Mouse (Mus musculus) liver, embryonic 14.5 days (tissue): ENCODE measurements around the gene Ccdc88a. TPM values are rescaled to one million over a fixed set of nuclear protein-coding genes. Genes with fewer than 3 reads are reported as not detected.
A peak's percentile ranks its signal among the peaks of the same experiment; 100 is the strongest.

Source experiments
- ATAC-seq: fragments of 200-750 bp; cut with Nextera tagmentation; 2 replicates; pipeline ENCODE4 v1.8.0; 2017; ENCODE audit warnings: moderate number of reproducible peaks, mild to moderate bottlenecking, moderate library complexity; ENCODE audit not compliant: insufficient read depth
- DNase-seq, 3 experiments: peaks; one replicate each; pipeline ENCODE4 v3.0.0-alpha.2; 2012 to 2013; ENCODE audit warnings: low read depth in 3 of 3, low spot score in 3 of 3
- H3K27ac ChIP-seq: fragments of 300-500 bp; sonication (generic); 2 replicates; pipeline ENCODE4 v1.5.1; 2014; ENCODE audit warnings: moderate library complexity, mild to moderate bottlenecking, control low read depth, inconsistent platforms
- H3K27me3 ChIP-seq: fragments of 300-500 bp; sonication (generic); 2 replicates; pipeline ENCODE4 v1.6.1; 2014; ENCODE audit warnings: mild to moderate bottlenecking, low read length, moderate library complexity; ENCODE audit not compliant: control insufficient read depth, insufficient read depth
- H3K36me3 ChIP-seq: fragments of 300-500 bp; sonication (generic); replicated peaks from 2 replicates; pipeline ENCODE4 v1.6.1; 2014; ENCODE audit warnings: low read depth; ENCODE audit not compliant: control insufficient read depth, insufficient read depth
- H3K4me1 ChIP-seq, 2 experiments: fragments of 200-500 bp in 1 of 2; fragments of 300-500 bp in 1 of 2; sonication (generic) in 1 of 2; replicated peaks; 2 replicates each; pipeline ENCODE4 v1.6.1; 2012 to 2014; ENCODE audit warnings: antibody characterized with exemption in 1 of 2, inconsistent platforms in 1 of 2, low read length in 1 of 2; ENCODE audit not compliant: control insufficient read depth in 2 of 2, insufficient read depth in 2 of 2
- H3K4me2 ChIP-seq: fragments of 300-500 bp; sonication (generic); 2 replicates; pipeline ENCODE4 v1.6.1; 2014; ENCODE audit warnings: low read depth, mild to moderate bottlenecking, control low read depth, moderate library complexity
- H3K4me3 ChIP-seq, 2 experiments: fragments of 200-500 bp in 1 of 2; fragments of 300-500 bp in 1 of 2; sonication (generic) in 1 of 2; 2 replicates each; pipeline ENCODE4 v1.5.1; 2012 to 2014; ENCODE audit warnings: low read depth in 2 of 2, low read length in 2 of 2, mild to moderate bottlenecking in 2 of 2, control low read depth in 1 of 2, inconsistent platforms in 1 of 2, moderate library complexity in 1 of 2; ENCODE audit not compliant: insufficient read depth in 1 of 2
- H3K9ac ChIP-seq: fragments of 300-500 bp; sonication (generic); replicated peaks from 2 replicates; pipeline ENCODE4 v1.6.1; 2014; ENCODE audit warnings: mild to moderate bottlenecking, control low read depth, moderate library complexity
- H3K9me3 ChIP-seq: fragments of 300-500 bp; sonication (generic); 2 replicates; pipeline ENCODE4 v1.6.1; 2016; ENCODE audit warnings: low read length, mixed read lengths; ENCODE audit not compliant: control insufficient read depth
- CTCF ChIP-seq: IDR thresholded peaks from 2 replicates; pipeline ENCODE4 v1.5.1; 2016; ENCODE audit warnings: antibody characterized with exemption, low read depth, control low read depth
- EP300 ChIP-seq: IDR thresholded peaks from 2 replicates; pipeline ENCODE4 v1.6.1; 2016; ENCODE audit warnings: antibody characterized with exemption, low read depth
- WGBS: fragments of 180-500 bp; shearing (Covaris S2); extraction: QIAGEN DNeasy Blood & Tissue Kit; methylation state at CpG from one replicate; pipeline ENCODE4 v1.1.7; 2014; ENCODE audit not compliant: insufficient replicate concordance; 5-methylcytosine and 5-hydroxymethylcytosine counted together
- polyA plus RNA-seq, 2 experiments: library from polyadenylated mRNA; depleted of rRNA in 1 of 2; stranded (reverse) in 1 of 2; unstranded in 1 of 2; fragments of >200 nt; fragmentation: Nextera tagmentation in 1 of 2; extraction: Ambion mirVana in 1 of 2; gene quantifications; 2 replicates each; pipeline versions ENCODE4 v1.2.1 to v1.2.3; 2012 to 2014

Gene Ccdc88a
- polyA plus RNA-seq, 2 experiments: 1.2 to 3.5 TPM

GRCm38 (mm10) chr11:29547249-29547751 lies 173.8 kb downstream of the Ccdc88a start:
- TF ChIP-seq CTCF: no peak
- no peak for TF ChIP-seq EP300
- peak; percentile 17; the same call in 1 of the 2 replicates for ATAC-seq

DNA sequence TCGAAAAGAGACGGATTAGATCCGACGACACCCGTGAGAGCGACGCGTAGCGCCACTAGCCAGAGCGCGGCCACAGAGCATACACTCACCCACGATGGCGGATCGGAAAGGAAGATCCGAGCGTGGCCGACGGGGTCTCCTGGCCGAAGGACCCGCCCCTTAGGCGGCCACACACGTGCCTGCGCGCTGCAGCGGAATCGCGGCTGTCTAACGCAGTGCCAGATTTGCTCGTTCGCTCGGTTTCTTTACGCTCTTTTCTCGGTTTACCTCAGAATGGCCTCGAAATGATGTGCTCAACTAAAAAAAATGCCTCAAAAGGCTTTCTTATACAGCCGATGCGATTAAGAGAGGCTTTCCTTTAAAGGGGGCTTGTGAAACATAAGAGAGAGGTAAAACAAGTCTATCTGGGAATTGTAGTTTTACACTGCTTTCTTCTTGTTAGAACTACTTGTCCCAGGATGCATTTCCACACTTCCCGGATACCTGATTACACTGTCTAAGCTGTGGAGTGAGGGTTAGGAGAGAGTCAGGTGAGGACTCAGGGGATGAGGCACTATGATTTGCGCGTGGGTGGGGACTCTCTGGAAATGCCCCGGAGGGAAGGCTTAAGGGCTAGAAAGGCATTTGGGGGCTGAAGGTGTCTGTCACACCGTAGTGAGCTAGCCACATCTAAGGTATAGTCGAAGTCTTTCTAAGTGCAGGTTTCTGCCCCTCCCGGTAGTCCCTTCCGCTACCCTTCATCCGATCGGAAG lies 174.5 kb downstream of the Ccdc88a start, which contains the start of the genes Clhc1 and Rps27a:
Gene Clhc1, plus strand, starts transcription at position 199 of the 752 bp plus-strand sequence.
Gene Rps27a, minus strand, starts transcription at position 358 of the 752 bp plus-strand sequence.
- peak within 1 kb of the TSS; percentile 90 for H3K4me2 ChIP-seq
- no peaks in the 10 kb centered on the region for H3K9me3 ChIP-seq
- peaks cover 29% of the 10 kb centered on the region for H3K36me3 ChIP-seq
- H3K4me3 ChIP-seq: peak within 1 kb of the TSS; percentile 87 to 99
- H3K4me1 ChIP-seq: peaks cover 8 to 13% of the 10 kb centered on the region in 2 experiments
- WGBS: under 1% methylated on average over 46 of the region's 46 CpGs
- TF ChIP-seq CTCF: peak; percentile 58
- peak; percentile 58 for TF ChIP-seq EP300
- peak; percentile 77 to 91 (median 83) for DNase-seq
- peak within 1 kb of the TSS; percentile 90 for H3K9ac ChIP-seq
- peak; percentile 98 for ATAC-seq
- no peaks in the 10 kb centered on the region for H3K27me3 ChIP-seq
- H3K27ac ChIP-seq: peak within 1 kb of the TSS; percentile 59

More at GRCm38 (mm10) chr11:29547249-29547751, 173.8 kb downstream of the Ccdc88a start:
- H3K27me3 ChIP-seq: no peaks in the 10 kb centered on the region
- peaks cover 8 to 13% of the 10 kb centered on the region in 2 experiments for H3K4me1 ChIP-seq
- H3K9ac ChIP-seq: peak overlapping the region; percentile 90
- H3K4me3 ChIP-seq: peak overlapping the region; percentile 87 to 99
- H3K36me3 ChIP-seq: peaks cover 29% of the 10 kb centered on the region
- under 1% methylated on average over 27 of the region's 27 CpGs for WGBS
- H3K4me2 ChIP-seq: peak overlapping the region; percentile 90
- DNase-seq: no peak
- H3K9me3 ChIP-seq: no peaks in the 10 kb centered on the region
- peak overlapping the region; percentile 54 for H3K27ac ChIP-seq

DNA sequence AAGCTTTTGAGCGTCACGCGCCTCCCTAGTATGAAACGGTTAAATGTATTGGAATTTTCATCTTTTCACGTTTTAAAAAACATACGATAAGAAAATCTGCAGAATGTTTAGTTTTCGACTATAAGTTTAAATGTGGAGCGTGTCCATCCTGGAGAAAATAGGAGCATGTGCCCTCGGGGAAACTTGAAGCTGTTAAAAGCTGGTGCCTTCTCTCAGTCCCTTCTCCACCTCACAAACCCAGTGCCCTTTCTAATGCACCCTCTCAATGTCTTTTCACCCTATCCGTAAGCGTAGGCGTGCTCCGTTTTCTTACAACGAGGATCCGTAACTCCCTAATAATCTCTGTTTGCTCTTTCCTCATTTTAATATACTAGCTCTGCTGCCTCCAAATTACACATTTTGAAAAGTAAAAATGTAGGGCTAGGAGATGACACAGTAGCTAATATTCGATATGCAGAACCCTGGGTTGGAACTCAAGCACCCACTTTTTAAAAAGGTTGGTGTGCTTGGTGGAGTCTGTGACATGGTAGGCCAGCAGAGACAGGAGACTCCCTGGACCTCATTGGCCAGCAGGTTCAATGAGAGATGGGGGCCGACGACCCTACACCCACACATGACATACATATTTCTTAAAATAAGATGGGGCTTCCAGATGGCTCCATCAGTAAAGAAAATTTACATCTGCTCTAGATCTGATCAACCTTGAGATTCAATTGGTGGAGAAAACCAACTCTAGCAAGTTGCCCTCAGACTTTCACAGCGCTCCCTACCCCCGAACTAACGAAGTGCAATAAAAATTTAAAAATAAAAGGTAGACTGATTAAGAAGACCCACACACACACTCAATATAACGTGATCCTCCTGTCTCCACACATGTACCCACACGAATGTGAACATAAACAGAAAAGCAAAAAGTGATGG lies 175.3 kb downstream of the Ccdc88a start:
- ATAC-seq: no peak
- H3K9ac ChIP-seq: peak overlapping the region; percentile 90
- TF ChIP-seq CTCF: no peak
- TF ChIP-seq EP300: no peak
- H3K27ac ChIP-seq: peak overlapping the region; percentile 59
- H3K36me3 ChIP-seq: peaks cover 26% of the 10 kb centered on the region
- H3K9me3 ChIP-seq: no peaks in the 10 kb centered on the region
- peak overlapping the region; percentile 78 for H3K4me2 ChIP-seq
- no peak for DNase-seq
- H3K4me1 ChIP-seq: peaks cover 8 to 13% of the 10 kb centered on the region in 2 experiments
- H3K27me3 ChIP-seq: no peaks in the 10 kb centered on the region
- 14% methylated on average over 23 of the region's 23 CpGs for WGBS
- peak overlapping the region; percentile 87 to 99 for H3K4me3 ChIP-seq

DNA sequence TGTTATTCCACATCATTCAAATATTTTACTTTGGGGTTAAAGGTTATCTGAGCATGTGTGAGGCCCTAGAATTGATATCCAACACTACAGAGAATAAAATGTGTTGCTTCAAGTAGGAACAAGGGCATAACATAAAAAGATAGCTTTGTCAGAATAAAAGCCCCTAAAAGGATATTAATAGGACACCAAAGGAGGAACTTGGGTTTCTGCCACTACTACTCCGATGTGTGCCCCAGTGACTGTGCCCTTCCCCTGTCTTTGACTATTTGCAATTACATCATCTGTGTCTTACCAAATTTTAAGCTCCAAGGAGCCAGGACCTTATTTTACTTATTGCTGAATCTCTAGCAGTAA lies 175.9 kb downstream of the Ccdc88a start:
- H3K27ac ChIP-seq: no peak overlapping the region
- H3K4me1 ChIP-seq: peaks cover 8 to 13% of the 10 kb centered on the region in 2 experiments
- H3K9ac ChIP-seq: no peak overlapping the region
- ATAC-seq: no peak
- H3K4me3 ChIP-seq: no peak overlapping the region
- peaks cover 19% of the 10 kb centered on the region for H3K36me3 ChIP-seq
- peak overlapping the region; percentile 78 for H3K4me2 ChIP-seq
- WGBS: 32% methylated on average over 1 of the region's 1 CpGs
- H3K9me3 ChIP-seq: no peaks in the 10 kb centered on the region
- no peak for DNase-seq
- TF ChIP-seq CTCF (no peak; the same call in 1 of the 2 replicates), EP300 (no peak)
- no peaks in the 10 kb centered on the region for H3K27me3 ChIP-seq

Other genes with a start within 250 kb of the Ccdc88a start
- 19.6 and 27.4 TPM in 2 replicates for gene Pnpt1, start 242.9 kb upstream of the Ccdc88a start, polyA plus RNA-seq (2012; rRNA removed)
- 30.6 and 35.6 TPM in 2 replicates for gene Pnpt1, start 242.9 kb upstream of the Ccdc88a start, polyA plus RNA-seq (2014; fragmentation: Nextera tagmentation; extraction: Ambion mirVana)
- gene Ppp4r3b, start 200.8 kb upstream of the Ccdc88a start, polyA plus RNA-seq (2012; rRNA removed): 7.0 and 10.1 TPM in 2 replicates
- gene Ppp4r3b, start 200.8 kb upstream of the Ccdc88a start, polyA plus RNA-seq (2014; fragmentation: Nextera tagmentation; extraction: Ambion mirVana): 35.0 and 42.9 TPM in 2 replicates
- 2.2 and 5.2 TPM in 2 replicates for gene Cfap36, start 126.2 kb upstream of the Ccdc88a start, polyA plus RNA-seq (2012; rRNA removed)
- gene Cfap36, start 126.2 kb upstream of the Ccdc88a start, polyA plus RNA-seq (2014; fragmentation: Nextera tagmentation; extraction: Ambion mirVana): 12.4 and 16.2 TPM in 2 replicates
- 6.7 and 11.1 TPM in 2 replicates for gene Prorsd1, start 141.4 kb downstream of the Ccdc88a start, polyA plus RNA-seq (2012; rRNA removed)
- gene Prorsd1, start 141.4 kb downstream of the Ccdc88a start, polyA plus RNA-seq (2014; fragmentation: Nextera tagmentation; extraction: Ambion mirVana): 19.8 and 20.8 TPM in 2 replicates
- 9.3 and 12.6 TPM in 2 replicates for gene Mtif2, start 152.8 kb downstream of the Ccdc88a start, polyA plus RNA-seq (2012; rRNA removed)
- 15.3 and 18.3 TPM in 2 replicates for gene Mtif2, start 152.8 kb downstream of the Ccdc88a start, polyA plus RNA-seq (2014; fragmentation: Nextera tagmentation; extraction: Ambion mirVana)
- 0.03 and 0.10 TPM in 2 replicates for gene Clhc1, start 174.3 kb downstream of the Ccdc88a start, polyA plus RNA-seq (2012; rRNA removed)
- 0.30 TPM in 1 of 2 replicates, not detected in the other for gene Clhc1, start 174.3 kb downstream of the Ccdc88a start, polyA plus RNA-seq (2014; fragmentation: Nextera tagmentation; extraction: Ambion mirVana)
- gene Rps27a, start 174.5 kb downstream of the Ccdc88a start, polyA plus RNA-seq (2012; rRNA removed): 376 and 902 TPM in 2 replicates
- 1,086 and 1,164 TPM in 2 replicates for gene Rps27a, start 174.5 kb downstream of the Ccdc88a start, polyA plus RNA-seq (2014; fragmentation: Nextera tagmentation; extraction: Ambion mirVana)